Mouse (Mus musculus) kidney, adult 8-10 months (tissue): ENCODE measurements around the gene Gm4836.
"Not testable (repeated sequence)": the region's sequence is repeated elsewhere in the genome, so short reads cannot be mapped to it uniquely, and the experiment has no call there.

Source experiments
- DNase-seq, 2 experiments: peaks; one replicate each; pipeline ENCODE4 v3.0.0; 2022

Gene Gm4836

DNA sequence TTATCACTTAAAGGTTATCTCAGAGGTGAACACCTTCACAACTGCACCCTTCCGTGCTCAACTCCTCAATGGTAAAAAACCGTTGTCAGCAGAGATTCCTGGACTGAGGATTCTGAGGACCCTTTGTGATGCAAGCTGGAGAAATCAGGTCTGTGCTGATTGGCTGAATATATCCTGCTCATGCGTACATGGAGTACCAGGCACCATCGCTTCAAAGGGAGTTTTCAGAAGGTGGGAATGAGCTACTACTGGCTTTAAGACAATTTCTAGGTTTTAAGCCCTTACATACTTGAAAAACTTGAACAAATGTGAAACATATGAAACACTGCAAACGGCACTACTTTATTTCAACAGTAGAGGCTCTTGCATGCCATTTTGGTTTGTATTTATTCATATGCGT is at the start of gene Gm4836:
TSS of gene Gm4836 (minus strand) at position 101 of the 400 bp plus-strand sequence.
- not testable (repeated sequence) for DNase-seq
